Mouse (Mus musculus) spleen, adult 2 months (tissue): ENCODE results near the gene Olfr92.

Experiments
- CTCF ChIP-seq: fragments of 200-500 bp; IDR thresholded peaks from 2 replicates; pipeline ENCODE4 v1.5.1; 2011; ENCODE audit warnings: mild to moderate bottlenecking, inconsistent platforms; ENCODE audit not compliant: insufficient read depth, insufficient read length, insufficient replicate concordance; ENCODE audit errors: extremely low read depth
- POLR2A ChIP-seq: fragments of 200-500 bp; IDR thresholded peaks from 2 replicates; pipeline ENCODE4 v1.6.1; 2011; ENCODE audit warnings: low read depth, low read length, inconsistent platforms

DNA sequence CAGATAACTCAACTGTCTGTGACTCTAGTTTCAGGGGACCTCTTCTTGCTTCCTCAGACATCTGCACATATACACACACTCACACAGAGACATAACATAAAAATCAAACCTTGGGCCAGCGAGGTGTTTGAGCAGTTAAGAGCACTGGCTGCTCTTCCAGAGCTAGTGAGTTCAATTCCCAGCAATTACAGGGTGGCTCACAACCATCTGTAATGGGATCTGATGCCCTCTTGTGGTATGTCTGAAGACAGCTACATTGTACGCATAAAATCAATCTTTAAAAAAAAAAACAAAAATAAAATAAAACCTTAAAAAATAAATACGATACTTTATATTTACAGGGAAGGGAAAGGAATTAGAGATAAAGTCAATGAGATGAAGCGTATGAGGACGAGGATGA is 35.3 kb downstream of the Olfr92 start:
- no peak for TF ChIP-seq CTCF
- TF ChIP-seq POLR2A = no peak
